7 mouse cellular contexts compared by ENCODE assay signal in the genomic region with DNA sequence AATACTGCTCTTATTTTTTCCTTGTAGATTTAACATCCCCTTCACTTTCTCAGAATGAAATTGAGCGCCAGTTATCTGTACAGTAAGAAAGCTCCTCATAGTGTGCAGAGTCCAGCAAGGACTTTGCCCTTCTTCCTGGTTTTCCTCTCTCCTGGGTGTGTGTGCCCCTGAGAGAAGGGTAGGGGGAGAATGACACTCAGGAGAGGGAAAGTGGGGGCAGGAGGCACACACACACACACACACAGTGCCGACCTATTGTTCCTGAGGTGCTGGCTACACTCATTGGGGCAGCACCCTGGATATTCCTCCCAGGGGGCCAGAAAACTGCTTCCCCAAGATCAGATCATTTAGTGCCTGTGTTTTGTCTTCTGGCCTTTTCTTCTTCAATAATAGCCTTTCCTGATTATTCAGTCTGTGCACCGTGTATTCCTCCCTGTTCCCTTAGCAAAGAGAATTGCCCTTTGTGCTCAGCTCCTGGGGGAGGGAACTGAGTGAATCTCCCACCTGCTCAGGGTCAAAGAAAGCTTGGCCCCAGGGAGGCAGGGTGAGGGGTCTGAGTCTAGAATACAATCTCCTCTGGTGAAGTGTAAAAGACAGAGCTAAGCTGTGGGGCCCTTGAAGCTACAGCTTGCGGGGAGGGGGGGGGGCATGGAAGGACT. TPM values are rescaled to one million over a fixed set of nuclear protein-coding genes. Genes with fewer than 3 reads are reported as not detected.
DNase-seq lines count a peak whose midpoint lies in the region; ATAC-seq lines count a peak whose summit lies in the region.

No protein-coding gene starts in this region.

- H3K9ac ChIP-seq in forebrain, embryonic 13.5 days: no peak overlapping the region
- H3K9ac ChIP-seq in liver, embryonic 16.5 days (ENCODE audit: low read depth, low read length): no peak overlapping the region

- H3K36me3 ChIP-seq in forebrain, embryonic 13.5 days (ENCODE audit: poor library complexity, severe bottlenecking): no peaks in the 10 kb centered on the region
- H3K36me3 ChIP-seq in liver, embryonic 16.5 days (ENCODE audit: control insufficient read depth, insufficient read depth): no peaks in the 10 kb centered on the region

- no peak overlapping the region for H3K27ac ChIP-seq in forebrain, embryonic 13.5 days
- no peak overlapping the region for H3K27ac ChIP-seq in liver, embryonic 16.5 days (ENCODE audit: low read length)

- DNase-seq in lung, postnatal 10 days: peak; percentile 5
- no peak for DNase-seq in lung, postnatal 36 days
- peak; percentile 24 for DNase-seq in yolk sac, embryonic 10.5 days (ENCODE audit: low spot score)
- no peak for DNase-seq in cerebellum, postnatal 10 days
- no peak for DNase-seq in ovary, postnatal 36 days (ENCODE audit: low spot score)

- 25% methylated on average over 4 of the region's 4 CpGs for whole genome bisulfite sequencing in forebrain, embryonic 13.5 days
- WGBS in liver, embryonic 16.5 days (ENCODE audit: insufficient replicate concordance): 51% methylated on average over 4 of the region's 4 CpGs

- H3K4me3 ChIP-seq in forebrain, embryonic 13.5 days: no peak overlapping the region
- no peak overlapping the region for H3K4me3 ChIP-seq in liver, embryonic 16.5 days (ENCODE audit: low read depth, low read length)

- H3K4me1 ChIP-seq in forebrain, embryonic 13.5 days: peaks cover 16% of the 10 kb centered on the region
- peaks cover 5% of the 10 kb centered on the region for H3K4me1 ChIP-seq in liver, embryonic 16.5 days (ENCODE audit: control insufficient read depth, low read depth, low read length)

- no peaks in the 10 kb centered on the region for H3K9me3 ChIP-seq in forebrain, embryonic 13.5 days (replicated peaks)
- no peaks in the 10 kb centered on the region for H3K9me3 ChIP-seq in liver, embryonic 16.5 days (replicated peaks; ENCODE audit: control insufficient read depth, low read length)

- H3K4me2 ChIP-seq in forebrain, embryonic 13.5 days: peak overlapping the region; percentile 40; the same call in 1 of the 2 replicates
- peak overlapping the region; percentile 10; the same call in 1 of the 2 replicates for H3K4me2 ChIP-seq in liver, embryonic 16.5 days (ENCODE audit: low read depth, low read length)

- H3K27me3 ChIP-seq in forebrain, embryonic 13.5 days: no peaks in the 10 kb centered on the region
- H3K27me3 ChIP-seq in liver, embryonic 16.5 days (ENCODE audit: control insufficient read depth, insufficient read depth, low read depth, low read length): no peaks in the 10 kb centered on the region

- peak; percentile 40; the same call in 1 of the 2 replicates for ATAC-seq in forebrain, embryonic 13.5 days
- 0 out of 2 replicates have a peak, but pooled peaks have one; percentile 16 for ATAC-seq in liver, embryonic 16.5 days (ENCODE audit: low read depth)

RNA-seq across cellular contexts. Expression of a gene that starts 29.3 kb away (rescaled TPM):
- polyA plus RNA-seq in forebrain, embryonic 13.5 days (2015; fragmentation: Nextera tagmentation; extraction: Ambion mirVana): 86.3 and 95.3 TPM in 2 replicates
- polyA plus RNA-seq in liver, embryonic 16.5 days (2015; fragmentation: Nextera tagmentation; extraction: Ambion mirVana): 46.1 and 47.0 TPM in 2 replicates

Comparison
In these comparisons a context has a peak if more than half of its experiments do, and no peak if none do; other contexts are left out.
1. DNase-seq: peak in lung, postnatal 10 days (single experiment) and yolk sac, embryonic 10.5 days (single experiment); none in lung, postnatal 36 days (single experiment), cerebellum, postnatal 10 days (0 of 2) and ovary, postnatal 36 days (single experiment).